Mouse (Mus musculus): Measurements from ENCODE around the gene Lrch1.

Gene Lrch1

DNA sequence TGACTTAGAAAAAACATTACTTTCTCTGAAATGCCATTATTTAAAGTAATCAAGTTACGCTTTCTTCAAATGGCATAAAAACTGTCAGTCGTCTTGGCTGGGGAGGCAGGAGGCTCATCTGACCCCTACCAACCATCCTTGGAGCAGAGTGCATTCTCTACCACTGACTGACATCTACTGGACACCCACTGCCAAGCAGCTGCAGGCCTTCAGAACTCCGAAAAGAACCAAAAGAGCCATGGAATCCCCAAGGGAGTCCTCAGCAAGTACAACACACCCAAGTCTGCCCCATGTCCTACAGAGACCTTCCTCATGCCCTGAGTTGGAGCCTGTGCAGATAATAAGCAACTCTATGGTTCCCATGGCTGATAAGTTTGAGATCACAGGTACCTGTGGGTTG, 224.1 kb downstream of the Lrch1 start:
- ATAC-seq (ENCODE audit: low TSS enrichment), result 0 out of 2 replicates have a peak, but pooled peaks have one; percentile 47

GRCm38 (mm10) chr14:74709054-74709453, 238.6 kb downstream of the Lrch1 start:
- peak; percentile 70; the same call in 1 of the 2 replicates for ATAC-seq (ENCODE audit: low TSS enrichment)
